Mouse (Mus musculus) spleen, adult 18-20 months (tissue): Measurements from ENCODE around the gene Ybx3.

Experiments used
- DNase-seq, 2 experiments: peaks; one replicate each; pipeline ENCODE4 v3.0.0; 2022; ENCODE audit warnings: mixed read lengths in 2 of 2

The Ybx3 gene

DNA sequence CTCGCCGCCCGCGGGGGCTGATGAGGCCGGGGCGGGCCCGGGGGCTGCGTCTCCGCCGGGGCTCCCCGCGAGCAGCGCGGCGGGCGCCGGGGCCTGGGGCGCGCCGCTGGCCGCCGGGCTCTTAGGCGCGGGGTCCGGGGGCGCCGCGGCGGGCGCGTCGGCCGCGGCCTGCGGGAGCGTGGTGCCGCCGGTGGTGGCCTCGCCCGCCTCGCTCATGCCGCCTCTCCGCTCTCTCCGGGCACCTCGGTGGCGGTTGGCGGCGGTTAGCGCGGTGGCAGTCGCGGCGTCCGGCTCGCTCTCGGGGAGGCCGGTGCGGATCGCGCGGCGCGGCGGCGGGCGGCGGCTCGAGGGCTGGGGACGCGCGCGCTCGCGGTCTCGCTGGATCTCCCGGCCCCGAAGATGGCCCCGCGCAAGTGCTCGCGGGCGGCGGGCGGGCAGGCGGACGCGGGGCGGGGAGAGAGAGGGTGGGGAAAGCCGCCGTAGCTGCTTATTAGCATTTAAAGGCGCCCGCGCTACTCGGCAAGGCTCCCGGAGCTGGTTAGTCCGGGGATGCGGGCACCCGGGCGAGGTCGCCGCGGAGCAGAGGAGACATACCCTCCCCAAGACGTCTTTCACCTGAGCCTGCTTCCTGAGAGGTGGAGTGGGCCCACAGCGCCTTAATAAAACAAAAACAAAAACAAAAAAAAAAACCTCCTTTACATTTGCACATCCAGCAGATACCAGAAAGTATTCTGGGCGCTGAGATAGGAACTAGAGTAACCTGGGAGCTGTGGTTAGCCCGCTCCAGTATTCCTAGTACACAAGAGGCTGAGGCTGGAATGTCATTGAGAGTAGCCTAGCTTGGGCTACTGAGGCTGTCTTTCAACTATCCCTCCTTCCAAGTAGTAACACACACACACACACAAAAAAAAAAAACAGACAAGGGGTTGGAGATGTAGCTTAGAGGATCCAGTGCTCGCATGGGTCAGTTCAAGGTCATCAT lies at the start of gene Ybx3:
Gene Ybx3 (minus strand): TSS at position 437 of the 982 bp plus-strand sequence.
- DNase-seq, result peak; percentile 72 to 81

DNA sequence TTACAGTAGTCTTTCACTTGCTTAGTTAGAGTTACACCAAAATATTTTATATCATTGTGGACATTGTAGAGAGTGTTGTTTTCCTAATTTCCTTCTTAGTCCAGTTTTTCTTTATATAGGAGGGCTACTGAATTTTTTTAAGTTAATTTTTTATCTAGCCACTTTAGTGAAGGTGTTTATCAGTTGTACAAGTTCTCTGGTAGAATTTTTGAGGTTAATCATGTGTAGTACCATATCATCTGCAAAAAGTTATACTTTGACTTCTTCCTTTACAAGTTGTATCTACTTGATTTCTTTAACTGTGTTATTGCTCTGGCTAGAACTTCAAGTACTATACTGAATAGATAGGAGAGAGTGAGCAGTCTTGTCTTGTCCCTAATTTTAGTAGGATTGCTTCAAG lies 48.4 kb upstream of the Ybx3 start:
- no peak for DNase-seq

GRCm38 (mm10) chr6:131434088-131434487 lies 45.8 kb upstream of the Ybx3 start:
- no peak for DNase-seq

GRCm38 (mm10) chr6:131433153-131434048 lies 45.1 kb upstream of the Ybx3 start:
- no peak for DNase-seq

DNA sequence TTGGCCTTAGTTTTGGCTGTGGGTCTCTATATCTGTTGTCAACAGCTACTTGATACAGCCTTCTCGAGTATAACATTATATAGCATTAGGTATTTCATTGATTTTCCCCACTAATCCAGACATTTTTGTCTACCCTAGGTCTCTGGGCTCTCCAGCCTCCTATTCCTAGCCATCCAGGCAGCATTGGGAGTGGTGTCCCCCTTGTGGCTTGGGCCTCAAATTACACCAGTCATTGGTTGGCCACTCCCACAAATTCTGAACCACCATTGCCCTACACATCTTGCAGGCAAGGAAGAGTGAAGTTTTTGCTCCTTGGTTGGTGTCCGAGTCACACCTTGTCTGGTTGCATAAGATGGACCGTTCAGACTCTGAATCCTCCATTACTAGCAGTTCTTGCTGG lies 33.3 kb upstream of the Ybx3 start:
- no peak for DNase-seq

DNA sequence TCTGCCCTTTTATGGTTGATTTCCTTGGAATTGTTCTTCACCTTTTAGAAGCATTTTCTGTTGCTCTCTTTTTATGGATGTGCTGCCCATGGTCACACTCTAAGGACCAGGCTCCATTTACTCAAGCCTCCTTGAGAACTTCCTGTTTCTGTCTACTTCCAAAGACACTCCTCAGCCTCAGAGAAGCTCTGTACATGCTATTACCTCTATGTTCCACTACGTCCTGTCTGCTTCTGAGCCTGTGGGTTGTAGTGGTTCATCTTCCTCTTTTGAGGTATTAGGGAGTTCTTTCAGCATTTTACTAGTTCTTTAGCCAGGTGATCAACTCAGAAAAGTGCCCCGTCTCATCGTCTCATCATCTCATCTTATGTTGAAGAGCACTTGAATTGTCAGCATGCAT lies 31.3 kb upstream of the Ybx3 start:
- DNase-seq, result no peak

DNA sequence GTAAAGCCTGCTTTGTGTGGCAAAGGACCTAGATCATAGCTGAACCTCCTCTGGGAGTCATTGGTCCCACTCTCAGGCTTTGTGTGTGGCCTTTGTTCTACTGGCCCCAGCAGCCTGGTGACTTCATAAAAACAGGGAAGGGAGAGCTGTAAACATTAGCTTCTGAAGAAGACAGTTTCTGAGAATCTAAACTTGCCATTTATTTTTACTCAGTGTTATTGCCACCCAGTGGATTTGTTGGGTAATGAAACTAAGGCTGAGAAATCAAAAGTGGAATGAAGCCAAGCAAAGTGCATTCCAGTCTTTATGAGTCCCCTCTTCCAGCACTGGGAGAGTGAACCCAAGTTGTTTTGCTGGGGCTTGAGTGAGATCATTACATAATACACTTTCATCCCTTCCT lies 30.5 kb upstream of the Ybx3 start:
- DNase-seq, result no peak

- DNase-seq, result no peak
These were observed 23.0 kb upstream of the Ybx3 start for GRCm38 (mm10) chr6:131411116-131411843.

GRCm38 (mm10) chr6:131406957-131407356 lies 18.7 kb upstream of the Ybx3 start:
- DNase-seq, result no peak

- no peak for DNase-seq
These were observed 17.6 kb upstream of the Ybx3 start for GRCm38 (mm10) chr6:131405896-131406295.

- no peak for DNase-seq
These were observed 16.9 kb upstream of the Ybx3 start for GRCm38 (mm10) chr6:131405174-131405573.

DNA sequence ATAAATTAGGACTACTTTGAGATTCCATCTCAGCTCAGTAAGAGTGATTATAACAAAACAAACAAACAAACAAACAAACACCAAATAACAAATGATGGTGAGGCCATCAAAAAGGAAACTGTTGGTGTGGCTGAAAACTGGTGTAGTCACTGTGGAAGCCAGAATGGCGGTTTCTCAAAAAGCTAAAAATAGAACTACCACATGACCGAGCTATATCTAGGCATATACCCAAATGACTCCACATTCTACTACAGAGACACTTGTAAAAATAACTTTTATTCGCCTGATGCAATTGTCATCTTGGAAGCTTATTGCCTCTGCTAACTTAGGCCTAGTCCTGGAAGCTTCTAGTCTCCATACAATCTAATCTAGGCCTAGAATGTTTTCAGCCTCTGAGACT lies 16.0 kb upstream of the Ybx3 start:
- no peak for DNase-seq

DNA sequence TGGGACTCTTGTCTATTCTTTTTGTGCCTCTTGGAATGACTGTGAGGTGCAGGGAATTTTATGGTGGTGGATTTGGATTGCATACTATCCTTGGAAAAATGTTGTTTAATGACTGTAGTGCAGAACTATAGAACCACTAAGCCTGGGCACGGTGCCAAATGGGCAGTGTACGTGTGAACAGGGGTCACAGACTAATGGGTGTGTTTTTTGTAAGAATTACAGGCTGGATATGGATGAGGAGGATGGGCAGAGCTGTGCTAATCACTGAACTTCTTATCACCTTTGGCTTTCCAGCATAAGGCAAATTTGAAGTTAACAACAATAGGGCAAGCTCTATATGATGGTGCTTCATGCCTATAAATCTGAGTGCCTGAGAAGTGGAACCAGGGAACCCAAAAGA lies 14.8 kb upstream of the Ybx3 start:
- DNase-seq, result no peak

DNA sequence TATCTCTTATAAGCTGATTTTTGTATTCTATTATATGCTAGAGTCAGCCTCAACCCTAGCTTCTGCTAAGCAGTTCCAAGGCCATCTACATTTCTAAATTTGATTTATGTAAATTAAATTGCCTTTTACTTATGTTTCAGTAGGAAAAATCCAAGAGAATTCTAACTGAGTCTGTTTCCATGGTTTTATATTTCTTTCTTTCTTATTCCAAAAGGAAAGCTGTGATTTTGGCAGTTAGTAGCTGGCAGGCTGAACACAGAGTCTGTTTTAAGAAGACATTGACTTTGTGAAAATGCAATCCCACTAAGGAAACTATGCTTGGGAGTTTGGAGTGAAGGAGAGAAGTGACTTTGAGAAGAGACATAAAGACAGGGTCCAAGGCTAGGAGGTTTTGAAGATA lies 14.3 kb upstream of the Ybx3 start:
- no peak for DNase-seq

DNA sequence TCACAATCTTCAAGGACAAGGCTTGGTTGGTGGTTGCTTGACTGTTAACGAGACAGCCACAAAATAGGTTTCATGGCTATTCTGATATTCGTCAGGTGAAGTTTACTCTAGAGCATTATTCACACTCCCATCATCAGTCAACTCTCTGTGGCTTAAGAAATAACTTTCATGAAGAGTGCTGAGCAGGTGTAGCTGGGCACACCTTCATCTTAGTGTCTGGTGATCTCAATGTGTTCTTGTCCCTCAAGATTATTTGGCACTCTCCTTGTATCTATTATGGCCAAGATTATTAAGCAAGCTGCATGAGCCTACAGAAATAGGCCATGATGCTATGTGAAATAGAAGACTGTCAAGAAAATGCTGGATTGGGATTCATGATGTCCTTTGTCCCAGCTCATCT lies 13.0 kb upstream of the Ybx3 start:
- no peak for DNase-seq

GRCm38 (mm10) chr6:131396650-131397049 lies 8.4 kb upstream of the Ybx3 start:
- DNase-seq, result no peak

- DNase-seq, result no peak
These were observed 5.8 kb upstream of the Ybx3 start for GRCm38 (mm10) chr6:131393873-131394660.

GRCm38 (mm10) chr6:131387221-131388039 lies 846 bp downstream of the Ybx3 start:
- peak; percentile 17 to 39 for DNase-seq

- DNase-seq, result no peak
These were observed 1.8 kb downstream of the Ybx3 start for GRCm38 (mm10) chr6:131386416-131387019.

DNA sequence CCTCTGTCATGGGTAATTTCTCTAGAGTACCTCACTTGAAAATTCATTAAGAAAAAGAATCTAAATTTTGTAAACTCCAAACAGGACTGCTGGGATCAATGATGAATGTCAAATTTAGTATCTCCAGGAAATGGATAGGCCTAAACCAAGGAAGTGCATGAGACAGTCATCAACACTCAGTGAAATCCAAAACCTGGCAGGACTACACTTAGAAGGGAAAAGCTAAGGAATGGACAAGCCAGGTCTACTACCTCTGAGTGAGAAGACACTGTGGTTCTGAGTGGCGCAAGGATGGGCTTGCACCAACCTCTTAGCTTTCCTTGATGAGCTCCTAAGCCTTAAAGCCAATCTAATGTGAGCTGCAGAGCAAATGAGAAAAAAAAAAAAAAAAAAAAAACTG lies 2.8 kb downstream of the Ybx3 start:
- DNase-seq, result no peak
